Mouse (Mus musculus): ENCODE results near the gene Ephb4.

Gene Ephb4

GRCm38 (mm10) chr5:137414253-137414652 lies 64.3 kb downstream of the Ephb4 start:
- no peak for ATAC-seq (ENCODE audit: insufficient number of reproducible peaks, low FRiP score, low TSS enrichment)

- no peak for ATAC-seq (ENCODE audit: insufficient number of reproducible peaks, low FRiP score, low TSS enrichment)
Measured at GRCm38 (mm10) chr5:137419105-137419504, 69.2 kb downstream of the Ephb4 start.

- no peak for ATAC-seq (ENCODE audit: insufficient number of reproducible peaks, low FRiP score, low TSS enrichment)
Measured at GRCm38 (mm10) chr5:137419841-137420240, 69.9 kb downstream of the Ephb4 start.

- no peak for ATAC-seq (ENCODE audit: insufficient number of reproducible peaks, low FRiP score, low TSS enrichment)
Measured at GRCm38 (mm10) chr5:137425648-137426047, 75.7 kb downstream of the Ephb4 start.

Measured in cerebellum, adult (tissue).